Mouse (Mus musculus): ENCODE data around the gene Fam171a1.

Fam171a1 gene

DNA sequence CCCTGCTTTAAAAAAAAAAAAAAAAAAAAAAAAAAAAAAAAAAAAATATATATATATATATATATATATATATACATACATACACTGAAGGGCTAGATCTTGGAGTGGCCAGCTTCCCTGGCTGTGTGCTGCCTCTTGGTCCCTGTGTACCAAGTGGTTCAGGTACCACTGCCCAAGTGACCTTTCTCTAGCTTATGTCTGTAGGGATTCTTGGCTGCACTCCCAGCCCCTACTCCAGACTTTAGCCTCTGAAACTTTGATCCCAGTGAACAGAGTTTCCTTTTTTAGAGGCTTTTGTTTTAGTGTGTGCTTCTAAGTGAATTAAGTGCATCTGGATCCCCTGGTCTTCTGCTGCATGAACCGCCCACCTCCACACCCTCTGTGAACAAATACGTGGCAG is 24.3 kb downstream of the Fam171a1 start:
- DNase-seq (ENCODE audit: low spot score), result no peak

DNA sequence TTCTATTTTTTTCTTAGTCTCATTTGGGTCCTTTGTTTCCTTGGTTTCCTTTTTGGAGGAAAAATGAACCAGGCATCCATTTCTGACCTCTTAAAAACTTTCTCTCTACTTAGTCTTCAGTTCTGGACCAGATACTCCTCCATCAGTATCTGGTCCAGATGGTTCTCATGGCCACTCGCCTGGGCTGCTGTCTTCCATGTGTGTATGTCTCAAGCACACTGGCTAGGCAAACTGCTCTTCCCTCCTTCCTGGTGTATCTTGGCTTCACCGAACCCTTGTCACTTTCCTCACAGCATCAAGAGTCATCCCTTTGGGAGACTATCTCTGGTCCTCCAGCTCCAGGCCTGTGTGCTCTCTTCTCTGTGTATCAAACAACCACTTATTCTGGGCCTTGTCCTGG is 25.0 kb downstream of the Fam171a1 start:
- no peak for DNase-seq (ENCODE audit: low spot score)

DNA sequence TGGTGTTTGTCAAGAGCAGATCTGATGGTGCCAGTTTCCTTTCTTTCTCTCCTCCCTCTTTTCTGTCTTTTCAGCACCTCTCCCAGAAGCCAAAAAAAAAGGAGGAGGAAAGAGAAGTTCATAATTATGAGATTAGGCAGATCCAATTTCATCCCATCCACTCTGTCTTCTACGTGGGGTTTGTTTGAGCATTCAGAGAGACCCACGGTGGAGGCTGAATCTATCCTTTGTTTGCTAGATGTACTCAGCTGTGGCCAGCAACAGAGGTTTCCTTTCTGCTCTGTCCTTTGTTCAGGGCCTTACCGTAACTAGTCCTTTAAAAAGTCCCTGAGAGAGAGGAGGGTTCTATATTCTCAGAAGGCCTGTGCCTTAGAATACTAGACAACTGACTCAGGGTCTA is 25.6 kb downstream of the Fam171a1 start:
- DNase-seq (ENCODE audit: low spot score), result no peak

- DNase-seq (ENCODE audit: low spot score), result no peak
These were observed 26.6 kb downstream of the Fam171a1 start for GRCm38 (mm10) chr2:3140585-3140984.

DNA sequence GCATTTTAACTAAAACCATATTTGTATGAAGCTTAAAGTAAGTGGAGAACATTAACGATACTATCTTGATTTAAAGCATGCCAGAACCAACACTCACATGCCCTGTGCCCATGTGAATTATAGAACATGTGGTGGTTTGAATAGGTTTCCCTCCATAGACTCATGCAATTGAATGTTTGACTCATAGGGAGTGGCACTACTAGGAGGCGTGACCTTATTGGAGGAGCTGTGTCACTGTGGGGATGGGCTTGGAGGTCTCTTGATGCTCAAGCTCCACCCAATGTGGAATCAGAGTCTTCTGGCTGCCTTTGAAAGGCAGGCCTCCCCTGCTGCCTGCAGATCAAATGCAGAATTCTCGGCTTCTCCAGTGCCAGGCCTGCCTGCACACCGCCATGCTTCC is 27.8 kb downstream of the Fam171a1 start:
- no peak for DNase-seq (ENCODE audit: low spot score)

GRCm38 (mm10) chr2:3144291-3144690 is 30.3 kb downstream of the Fam171a1 start:
- peak; percentile 28 for DNase-seq (ENCODE audit: low spot score)

GRCm38 (mm10) chr2:3147550-3148157 is 33.6 kb downstream of the Fam171a1 start:
- no peak for DNase-seq (ENCODE audit: low spot score)

- DNase-seq (ENCODE audit: low spot score), result no peak
These were observed 34.7 kb downstream of the Fam171a1 start for GRCm38 (mm10) chr2:3148731-3149130.

DNA sequence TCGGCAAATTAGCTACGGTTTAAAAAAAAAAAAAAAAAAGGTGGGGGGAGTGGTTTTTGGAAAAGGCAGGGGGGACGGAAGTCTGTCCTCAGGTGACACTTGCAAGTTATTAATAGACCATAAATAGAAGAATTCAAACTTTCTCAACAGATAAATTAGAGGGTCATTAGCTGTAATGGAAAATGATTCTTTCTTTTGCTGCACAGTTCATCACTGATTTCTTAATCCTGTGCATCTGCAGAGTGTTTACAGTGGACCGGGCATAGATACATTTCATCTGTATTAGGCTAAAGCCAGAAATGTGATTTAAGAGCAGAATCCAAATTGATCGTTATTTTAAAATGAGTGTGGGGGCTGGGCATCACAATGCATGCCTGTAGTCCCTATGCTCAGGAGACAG is 36.3 kb downstream of the Fam171a1 start:
- DNase-seq (ENCODE audit: low spot score), result no peak

GRCm38 (mm10) chr2:3151336-3151735 is 37.3 kb downstream of the Fam171a1 start:
- no peak for DNase-seq (ENCODE audit: low spot score)

- DNase-seq (ENCODE audit: low spot score), result no peak
These were observed 40.2 kb downstream of the Fam171a1 start for GRCm38 (mm10) chr2:3154091-3154665.

- no peak for DNase-seq (ENCODE audit: low spot score)
These were observed 41.0 kb downstream of the Fam171a1 start for GRCm38 (mm10) chr2:3154986-3155385.

GRCm38 (mm10) chr2:3157030-3157429 is 43.0 kb downstream of the Fam171a1 start:
- DNase-seq (ENCODE audit: low spot score), result no peak

DNA sequence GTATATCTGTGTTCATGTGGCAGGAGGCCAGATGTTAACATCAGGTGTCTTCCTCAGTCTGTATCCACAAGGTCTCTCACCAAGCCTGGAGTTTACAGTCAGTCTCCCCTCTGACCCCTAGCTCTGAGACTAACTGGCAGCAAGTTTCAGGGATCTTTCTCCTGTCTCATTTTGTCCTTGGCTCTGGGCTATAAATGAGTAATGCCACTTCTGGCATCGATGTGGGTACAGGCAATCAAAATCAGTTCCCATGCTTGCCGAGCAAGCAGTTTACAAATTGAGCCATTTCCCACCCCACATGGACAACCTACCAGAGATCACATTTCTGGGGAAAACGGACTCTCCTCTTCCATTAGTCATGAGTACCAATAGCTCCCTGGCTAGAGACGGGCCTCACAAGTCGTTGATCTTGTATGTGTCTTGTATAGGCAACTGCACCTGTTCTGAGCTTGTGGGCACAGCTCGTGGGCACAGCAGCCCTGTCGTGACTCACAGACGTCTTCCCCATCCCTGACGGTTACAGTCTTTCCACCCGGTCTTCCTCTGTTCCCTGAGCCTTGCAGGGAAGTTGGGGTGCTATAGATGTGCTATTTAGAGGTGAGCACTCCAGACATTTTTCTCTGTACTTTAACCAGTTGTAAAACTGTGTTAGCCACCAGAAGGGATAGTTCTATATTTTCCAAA is 43.8 kb downstream of the Fam171a1 start:
- DNase-seq (ENCODE audit: low spot score), result no peak

GRCm38 (mm10) chr2:3158682-3159412 is 44.8 kb downstream of the Fam171a1 start:
- no peak for DNase-seq (ENCODE audit: low spot score)

GRCm38 (mm10) chr2:3161578-3161977 is 47.6 kb downstream of the Fam171a1 start:
- no peak for DNase-seq (ENCODE audit: low spot score)

GRCm38 (mm10) chr2:3163501-3164076 is 49.6 kb downstream of the Fam171a1 start:
- DNase-seq (ENCODE audit: low spot score), result no peak

GRCm38 (mm10) chr2:3165037-3165600 is 51.1 kb downstream of the Fam171a1 start:
- DNase-seq (ENCODE audit: low spot score), result no peak

- no peak for DNase-seq (ENCODE audit: low spot score)
These were observed 52.0 kb downstream of the Fam171a1 start for GRCm38 (mm10) chr2:3165890-3166605.

GRCm38 (mm10) chr2:3168719-3169402 is 54.8 kb downstream of the Fam171a1 start:
- no peak for DNase-seq (ENCODE audit: low spot score)

- DNase-seq (ENCODE audit: low spot score), result no peak
These were observed 55.4 kb downstream of the Fam171a1 start for GRCm38 (mm10) chr2:3169403-3169747.
